Mouse (Mus musculus) cortical plate, adult 2 months (tissue): Measurements from ENCODE around the gene Cryba4.
A peak's percentile ranks its signal among the peaks of the same experiment; 100 is the strongest.

Experiments
- CTCF ChIP-seq: fragments of 200-500 bp; IDR thresholded peaks from 2 replicates; pipeline ENCODE4 v1.5.1; 2011; ENCODE audit warnings: mild to moderate bottlenecking, control low read depth, low read length; ENCODE audit not compliant: insufficient read depth; ENCODE audit errors: extremely low read depth
- POLR2A ChIP-seq: fragments of 200-500 bp; IDR thresholded peaks from 2 replicates; pipeline ENCODE4 v1.6.1; 2011; ENCODE audit warnings: mild to moderate bottlenecking, low read length, control low read depth; ENCODE audit not compliant: insufficient read depth; ENCODE audit errors: extremely low read depth

DNA sequence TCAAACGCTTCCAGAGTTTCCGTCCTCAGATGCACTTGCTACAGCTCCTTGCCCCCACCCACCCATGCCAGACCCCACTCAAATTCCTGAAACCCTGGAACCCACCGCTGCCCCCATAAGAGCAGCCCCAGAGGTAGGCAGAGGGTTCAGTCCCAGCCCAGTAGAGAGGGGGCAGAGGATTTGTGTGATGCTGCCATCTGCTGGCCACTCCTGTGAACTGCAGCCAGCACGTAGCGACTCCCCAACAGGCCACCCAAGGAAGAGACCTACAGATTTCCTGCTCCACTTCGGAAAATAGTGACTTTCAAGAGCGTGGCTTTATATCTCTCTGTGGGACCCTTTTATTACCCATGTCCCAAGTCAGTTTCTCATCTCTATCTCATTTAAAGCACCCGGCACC lies 42.2 kb downstream of the Cryba4 start:
- TF ChIP-seq POLR2A (no peak), CTCF (peak; percentile 95)
